Mouse (Mus musculus): ENCODE measurements around the gene Ppp6r2. TPM values are rescaled to one million over a fixed set of nuclear protein-coding genes. Genes with fewer than 3 reads are reported as not detected.

The Ppp6r2 gene
- total and polyA plus RNA-seq, 2 experiments from 2014 or later: 71.2 to 290 TPM

- no peak for ATAC-seq
- WGBS: 67% methylated on average over 2 of the region's 2 CpGs
- peak; percentile 39 for TF ChIP-seq CTCF (IDR thresholded peaks at IDR 0.05; ENCODE audit: low read depth)
- DNase-seq (ENCODE audit: low spot score): peak; percentile 15
- Histone ChIP-seq H3K4me1 (ENCODE audit: insufficient read depth, low read length) (no peaks in the 10 kb centered on the region), H3K9me3 (ENCODE audit: low read length) (no peaks in the 10 kb centered on the region), H3K27me3 (ENCODE audit: insufficient read depth, low read length) (no peaks in the 10 kb centered on the region), H3K27ac (no peak overlapping the region), H3K4me2 (ENCODE audit: low read depth, low read length) (no peak overlapping the region), H3K36me3 (ENCODE audit: insufficient read depth, low read length) (peaks cover 10% of the 10 kb centered on the region), H3K4me3 (ENCODE audit: low read length) (no peak overlapping the region), H3K9ac (replicated peaks; ENCODE audit: low read length) (no peak overlapping the region)
Observed at GRCm38 (mm10) chr15:89241025-89241424, 29.7 kb downstream of the Ppp6r2 start.

GRCm38 (mm10) chr15:89249063-89249462 lies 37.7 kb downstream of the Ppp6r2 start:
- no peak for TF ChIP-seq CTCF (IDR thresholded peaks at IDR 0.05; ENCODE audit: low read depth)
- 91% methylated on average over 6 of the region's 6 CpGs for WGBS
- peaks cover 15% of the 10 kb centered on the region; the same call in 1 of the 2 replicates for H3K36me3 ChIP-seq (ENCODE audit: insufficient read depth, low read length)

GRCm38 (mm10) chr15:89255330-89255729 lies 44.0 kb downstream of the Ppp6r2 start:
- H3K9me3 ChIP-seq (ENCODE audit: low read length): no peaks in the 10 kb centered on the region
- H3K4me3 ChIP-seq (ENCODE audit: low read length): no peak overlapping the region
- H3K27ac ChIP-seq: peak overlapping the region; percentile 12; the same call in 1 of the 2 replicates
- H3K27me3 ChIP-seq (ENCODE audit: insufficient read depth, low read length): no peaks in the 10 kb centered on the region
- TF ChIP-seq CTCF (IDR thresholded peaks at IDR 0.05; ENCODE audit: low read depth): no peak
- H3K36me3 ChIP-seq (ENCODE audit: insufficient read depth, low read length): peaks cover 41% of the 10 kb centered on the region
- H3K4me1 ChIP-seq (ENCODE audit: insufficient read depth, low read length): no peaks in the 10 kb centered on the region; the same call in 1 of the 2 replicates
- 31% methylated on average over 4 of the region's 4 CpGs for WGBS
- ATAC-seq: peak; percentile 71; the same call in 1 of the 2 replicates
- no peak overlapping the region for H3K4me2 ChIP-seq (ENCODE audit: low read depth, low read length)
- peak; percentile 14 for DNase-seq (ENCODE audit: low spot score)
- H3K9ac ChIP-seq (replicated peaks; ENCODE audit: low read length): no peak overlapping the region

More at GRCm38 (mm10) chr15:89249063-89249462, 37.7 kb downstream of the Ppp6r2 start:
- Histone ChIP-seq H3K9me3 (ENCODE audit: low read length) (no peaks in the 10 kb centered on the region), H3K4me2 (ENCODE audit: low read depth, low read length) (no peak overlapping the region), H3K9ac (replicated peaks; ENCODE audit: low read length) (no peak overlapping the region), H3K27me3 (ENCODE audit: insufficient read depth, low read length) (no peaks in the 10 kb centered on the region), H3K27ac (no peak overlapping the region), H3K4me1 (ENCODE audit: insufficient read depth, low read length) (no peaks in the 10 kb centered on the region), H3K4me3 (ENCODE audit: low read length) (no peak overlapping the region)
- ATAC-seq (no peak), DNase-seq (ENCODE audit: low spot score) (no peak)

GRCm38 (mm10) chr15:89258997-89259396 lies 47.6 kb downstream of the Ppp6r2 start:
- H3K27me3 ChIP-seq (ENCODE audit: insufficient read depth, low read length): no peaks in the 10 kb centered on the region
- no peak for ATAC-seq
- no peaks in the 10 kb centered on the region for H3K9me3 ChIP-seq (ENCODE audit: low read length)
- 86% methylated on average over 5 of the region's 5 CpGs for WGBS
- H3K9ac ChIP-seq (replicated peaks; ENCODE audit: low read length): no peak overlapping the region
- no peaks in the 10 kb centered on the region; the same call in 1 of the 2 replicates for H3K4me1 ChIP-seq (ENCODE audit: insufficient read depth, low read length)
- no peak for DNase-seq (ENCODE audit: low spot score)
- no peak overlapping the region for H3K4me2 ChIP-seq (ENCODE audit: low read depth, low read length)
- no peak overlapping the region for H3K27ac ChIP-seq
- no peak for TF ChIP-seq CTCF (IDR thresholded peaks at IDR 0.05; ENCODE audit: low read depth)
- peaks cover 47% of the 10 kb centered on the region for H3K36me3 ChIP-seq (ENCODE audit: insufficient read depth, low read length)
- H3K4me3 ChIP-seq (ENCODE audit: low read length): no peak overlapping the region

- H3K4me1 ChIP-seq (ENCODE audit: insufficient read depth, low read length): no peaks in the 10 kb centered on the region
- no peak for DNase-seq (ENCODE audit: low spot score)
- no peak overlapping the region for H3K4me3 ChIP-seq (ENCODE audit: low read length)
- WGBS: 83% methylated on average over 5 of the region's 5 CpGs
- ATAC-seq: no peak
- TF ChIP-seq CTCF (IDR thresholded peaks at IDR 0.05; ENCODE audit: low read depth): no peak
- H3K27me3 ChIP-seq (ENCODE audit: insufficient read depth, low read length): no peaks in the 10 kb centered on the region
- no peaks in the 10 kb centered on the region for H3K9me3 ChIP-seq (ENCODE audit: low read length)
- peaks cover 44% of the 10 kb centered on the region for H3K36me3 ChIP-seq (ENCODE audit: insufficient read depth, low read length)
- H3K27ac ChIP-seq: no peak overlapping the region
- no peak overlapping the region for H3K4me2 ChIP-seq (ENCODE audit: low read depth, low read length)
- H3K9ac ChIP-seq (replicated peaks; ENCODE audit: low read length): no peak overlapping the region
Observed at GRCm38 (mm10) chr15:89264485-89264884, 53.1 kb downstream of the Ppp6r2 start.

- Histone ChIP-seq H3K4me1 (ENCODE audit: insufficient read depth, low read length) (no peaks in the 10 kb centered on the region), H3K4me2 (ENCODE audit: low read depth, low read length) (no peak overlapping the region), H3K9ac (replicated peaks; ENCODE audit: low read length) (no peak overlapping the region), H3K27me3 (ENCODE audit: insufficient read depth, low read length) (no peaks in the 10 kb centered on the region), H3K9me3 (ENCODE audit: low read length) (no peaks in the 10 kb centered on the region), H3K36me3 (ENCODE audit: insufficient read depth, low read length) (peaks cover 65% of the 10 kb centered on the region), H3K27ac (no peak overlapping the region), H3K4me3 (ENCODE audit: low read length) (no peak overlapping the region)
- WGBS: 68% methylated on average over 3 of the region's 3 CpGs
- DNase-seq (ENCODE audit: low spot score) (no peak), ATAC-seq (no peak)
- TF ChIP-seq CTCF (IDR thresholded peaks at IDR 0.05; ENCODE audit: low read depth): no peak
Observed at GRCm38 (mm10) chr15:89275497-89275896, 64.1 kb downstream of the Ppp6r2 start.

- ATAC-seq (no peak), DNase-seq (ENCODE audit: low spot score) (no peak)
- H3K27me3 ChIP-seq (ENCODE audit: insufficient read depth, low read length): no peaks in the 10 kb centered on the region
- H3K4me1 ChIP-seq (ENCODE audit: insufficient read depth, low read length): no peaks in the 10 kb centered on the region
- H3K4me2 ChIP-seq (ENCODE audit: low read depth, low read length): no peak overlapping the region
- no peak overlapping the region for H3K4me3 ChIP-seq (ENCODE audit: low read length)
- H3K9me3 ChIP-seq (ENCODE audit: low read length): no peaks in the 10 kb centered on the region
- no peak overlapping the region for H3K27ac ChIP-seq
- no peak for TF ChIP-seq CTCF (IDR thresholded peaks at IDR 0.05; ENCODE audit: low read depth)
- 95% methylated on average over 4 of the region's 4 CpGs for WGBS
- peaks cover 80% of the 10 kb centered on the region for H3K36me3 ChIP-seq (ENCODE audit: insufficient read depth, low read length)
- H3K9ac ChIP-seq (replicated peaks; ENCODE audit: low read length): no peak overlapping the region
Observed at GRCm38 (mm10) chr15:89277366-89277765, 66.0 kb downstream of the Ppp6r2 start.

Data from hindbrain, postnatal 0 days (tissue).